Comparison of ENCODE assay signal across 8 mouse cellular contexts in genomic region chr6:17763963-17764659, GRCm38 (mm10).
DNase-seq lines count a peak whose midpoint lies in the region; ATAC-seq and TF ChIP-seq lines count a peak whose summit lies in the region.

No protein-coding gene starts in this region.

- ATAC-seq in forebrain, embryonic 15.5 days (replicated peaks) = peak; percentile 53
- no peak for ATAC-seq in forebrain, embryonic 11.5 days (replicated peaks; ENCODE audit: low FRiP score)
- peak; percentile 74 for ATAC-seq in heart, embryonic 12.5 days (ENCODE audit: insufficient number of reproducible peaks, low FRiP score)
- peak; percentile 75; the same call in 1 of the 2 replicates for ATAC-seq in liver, embryonic 14.5 days (ENCODE audit: insufficient read depth)

- 76% methylated on average over 9 of the region's 9 CpGs for WGBS in forebrain, embryonic 15.5 days
- 90% methylated on average over 9 of the region's 9 CpGs for WGBS in forebrain, embryonic 11.5 days
- WGBS in heart, embryonic 12.5 days = 57% methylated on average over 9 of the region's 9 CpGs
- WGBS in liver, embryonic 14.5 days (ENCODE audit: insufficient replicate concordance) = 41% methylated on average over 9 of the region's 9 CpGs

- no peak for TF ChIP-seq CTCF in liver, embryonic 14.5 days (IDR thresholded peaks at IDR 0.05; ENCODE audit: low read depth)

- H3K27ac ChIP-seq in forebrain, embryonic 15.5 days (replicated peaks) = peak overlapping the region; percentile 49
- H3K27ac ChIP-seq in forebrain, embryonic 11.5 days (ENCODE audit: low read depth, low read length) = no peak overlapping the region
- peak overlapping the region; percentile 46 for H3K27ac ChIP-seq in heart, embryonic 12.5 days (ENCODE audit: poor library complexity, severe bottlenecking)
- H3K27ac ChIP-seq in liver, embryonic 14.5 days = no peak overlapping the region; the same call in 1 of the 2 replicates

- H3K27me3 ChIP-seq in forebrain, embryonic 15.5 days = no peaks in the 10 kb centered on the region
- H3K27me3 ChIP-seq in forebrain, embryonic 11.5 days (ENCODE audit: control insufficient read depth, insufficient read depth, low read length) = no peaks in the 10 kb centered on the region
- no peaks in the 10 kb centered on the region for H3K27me3 ChIP-seq in heart, embryonic 12.5 days (replicated peaks)
- H3K27me3 ChIP-seq in liver, embryonic 14.5 days (ENCODE audit: control insufficient read depth, insufficient read depth, low read length) = no peaks in the 10 kb centered on the region

- no peak overlapping the region for H3K9ac ChIP-seq in forebrain, embryonic 15.5 days (replicated peaks)
- H3K9ac ChIP-seq in forebrain, embryonic 11.5 days (ENCODE audit: low read length) = no peak overlapping the region
- H3K9ac ChIP-seq in heart, embryonic 12.5 days = no peak overlapping the region
- no peak overlapping the region; the same call in 1 of the 2 replicates for H3K9ac ChIP-seq in liver, embryonic 14.5 days (replicated peaks)

- no peaks in the 10 kb centered on the region for H3K36me3 ChIP-seq in forebrain, embryonic 15.5 days
- no peaks in the 10 kb centered on the region for H3K36me3 ChIP-seq in forebrain, embryonic 11.5 days (ENCODE audit: control insufficient read depth, insufficient read depth, low read length)
- no peaks in the 10 kb centered on the region for H3K36me3 ChIP-seq in heart, embryonic 12.5 days
- no peaks in the 10 kb centered on the region for H3K36me3 ChIP-seq in liver, embryonic 14.5 days (replicated peaks; ENCODE audit: control insufficient read depth, insufficient read depth, low read depth)

- no peaks in the 10 kb centered on the region for H3K9me3 ChIP-seq in forebrain, embryonic 15.5 days
- no peaks in the 10 kb centered on the region for H3K9me3 ChIP-seq in forebrain, embryonic 11.5 days (ENCODE audit: control insufficient read depth, low read length)
- H3K9me3 ChIP-seq in heart, embryonic 12.5 days (replicated peaks) = no peaks in the 10 kb centered on the region
- H3K9me3 ChIP-seq in liver, embryonic 14.5 days (ENCODE audit: control insufficient read depth, low read length) = no peaks in the 10 kb centered on the region

- H3K4me1 ChIP-seq in forebrain, embryonic 15.5 days = peaks cover 42% of the 10 kb centered on the region
- no peaks in the 10 kb centered on the region for H3K4me1 ChIP-seq in forebrain, embryonic 11.5 days (replicated peaks; ENCODE audit: control insufficient read depth, insufficient read depth, low read length)
- peaks cover 42% of the 10 kb centered on the region for H3K4me1 ChIP-seq in heart, embryonic 12.5 days (replicated peaks)
- H3K4me1 ChIP-seq in liver, embryonic 14.5 days (replicated peaks; ENCODE audit: control insufficient read depth in 2 of 2, insufficient read depth in 2 of 2, low read length in 1 of 2) = peaks cover 17 to 21% of the 10 kb centered on the region in 2 experiments

- peak; percentile 67 for TF ChIP-seq EP300 in liver, embryonic 14.5 days (IDR thresholded peaks at IDR 0.05; ENCODE audit: low read depth)

- DNase-seq in forebrain, embryonic 11.5 days (ENCODE audit: low spot score) = no peak
- DNase-seq in MEL-GATA-1-ER (ENCODE audit: extremely low read depth, low read depth) = peak; percentile 85
- DNase-seq in liver, embryonic 14.5 days (ENCODE audit: low read depth in 3 of 3, low spot score in 3 of 3) = peak in 2 of 3 experiments; percentile 69 to 77
- DNase-seq in yolk sac, embryonic 10.5 days (ENCODE audit: low spot score) = no peak
- no peak for DNase-seq in adrenal gland, postnatal 36 days
- DNase-seq in kidney, adult 8-10 months = no peak

- no peak overlapping the region for H3K4me3 ChIP-seq in forebrain, embryonic 15.5 days
- no peak overlapping the region for H3K4me3 ChIP-seq in forebrain, embryonic 11.5 days (ENCODE audit: low read depth, low read length)
- H3K4me3 ChIP-seq in heart, embryonic 12.5 days = no peak overlapping the region
- H3K4me3 ChIP-seq in liver, embryonic 14.5 days (ENCODE audit: insufficient read depth in 1 of 2, low read depth in 2 of 2, low read length in 2 of 2) = no peak overlapping the region

- no peak overlapping the region for H3K4me2 ChIP-seq in forebrain, embryonic 15.5 days (replicated peaks)
- H3K4me2 ChIP-seq in forebrain, embryonic 11.5 days (ENCODE audit: low read depth, low read length, severe bottlenecking) = no peak overlapping the region
- no peak overlapping the region for H3K4me2 ChIP-seq in heart, embryonic 12.5 days
- peak overlapping the region; percentile 46 for H3K4me2 ChIP-seq in liver, embryonic 14.5 days (ENCODE audit: low read depth)

Comparison
In these comparisons a context has a peak if more than half of its experiments do, and no peak if none do; other contexts are left out.
1. H3K27ac ChIP-seq: peak in forebrain, embryonic 15.5 days (single experiment) and heart, embryonic 12.5 days (single experiment); none in forebrain, embryonic 11.5 days (single experiment) and liver, embryonic 14.5 days (single experiment).
2. DNase-seq: peak in MEL-GATA-1-ER (single experiment) and liver, embryonic 14.5 days (2 of 3); none in forebrain, embryonic 11.5 days (single experiment), yolk sac, embryonic 10.5 days (single experiment), adrenal gland, postnatal 36 days (0 of 2) and kidney, adult 8-10 months (0 of 2).